Mouse (Mus musculus) MEL (cell line): Measurements from ENCODE around the gene Pitx3. TPM values are rescaled to one million over a fixed set of nuclear protein-coding genes. Genes with fewer than 3 reads are reported as not detected.

Experiments
- DNase-seq: peaks from one replicate; pipeline ENCODE4 v3.0.0; 2011; ENCODE audit warnings: low read depth, low spot score
- H3K27ac ChIP-seq: 2 replicates; pipeline ENCODE4 v1.5.1; 2012; ENCODE audit warnings: low read depth, mild to moderate bottlenecking, control low read depth, low read length, moderate library complexity; ENCODE audit not compliant: control insufficient read depth
- H3K27me3 ChIP-seq, 2 experiments: fragments of 150-350 bp in 1 of 2; sonication (generic) in 1 of 2; 2 replicates each; pipeline ENCODE4 v1.6.1; 2012; ENCODE audit warnings: low read length in 2 of 2, mild to moderate bottlenecking in 2 of 2, improper control_type of control experiment in 1 of 2, moderate library complexity in 1 of 2; ENCODE audit not compliant: insufficient read depth in 2 of 2, control insufficient read depth in 1 of 2
- H3K36me3 ChIP-seq, 2 experiments: 2 replicates each; pipeline ENCODE4 v1.6.1; 2012 to 2014; ENCODE audit warnings: low read length in 2 of 2, improper control_type of control experiment in 1 of 2, inconsistent platforms in 1 of 2, mild to moderate bottlenecking in 1 of 2; ENCODE audit not compliant: insufficient read depth in 2 of 2, control insufficient read depth in 1 of 2
- H3K4me1 ChIP-seq, 2 experiments: fragments of 150-350 bp in 1 of 2; sonication (generic) in 1 of 2; 2 replicates each; pipeline ENCODE4 v1.6.1; 2012; ENCODE audit warnings: low read length in 2 of 2, improper control_type of control experiment in 1 of 2, mild to moderate bottlenecking in 1 of 2; ENCODE audit not compliant: insufficient read depth in 2 of 2, control insufficient read depth in 1 of 2
- H3K4me3 ChIP-seq, 2 experiments: fragments of 150-350 bp in 1 of 2; sonication (generic) in 1 of 2; 2 replicates each; pipeline ENCODE4 v1.5.1; 2012; ENCODE audit warnings: low read depth in 2 of 2, low read length in 2 of 2, mild to moderate bottlenecking in 2 of 2, moderate library complexity in 2 of 2, control low read depth in 1 of 2, improper control_type of control experiment in 1 of 2; ENCODE audit not compliant: control insufficient read depth in 1 of 2, insufficient read depth in 1 of 2
- H3K79me2 ChIP-seq: 2 replicates; pipeline ENCODE4 v1.6.1; 2012; ENCODE audit warnings: mild to moderate bottlenecking, low read length, moderate library complexity; ENCODE audit not compliant: control insufficient read depth, poor library complexity, insufficient read depth
- H3K9ac ChIP-seq: 2 replicates; pipeline ENCODE4 v1.6.1; 2012; ENCODE audit warnings: low read depth, mild to moderate bottlenecking, control low read depth, low read length, moderate library complexity; ENCODE audit not compliant: control insufficient read depth, poor library complexity, severe bottlenecking
- H3K9me3 ChIP-seq: fragments of 150-350 bp; sonication (generic); replicated peaks from 2 replicates; pipeline ENCODE4 v1.6.1; 2012; ENCODE audit warnings: mild to moderate bottlenecking, low read length, improper control_type of control experiment, moderate library complexity; ENCODE audit not compliant: insufficient read depth
- BHLHE40 ChIP-seq: IDR thresholded peaks from 2 replicates; pipeline ENCODE4 v1.6.1; 2012; ENCODE audit warnings: low read depth, mild to moderate bottlenecking, inconsistent platforms, low read length, improper control_type of control experiment, borderline replicate concordance
- CHD1 ChIP-seq: IDR thresholded peaks from 2 replicates; pipeline ENCODE4 v1.6.1; 2012; ENCODE audit warnings: low read depth, mild to moderate bottlenecking, inconsistent platforms, low read length, improper control_type of control experiment
- CHD2 ChIP-seq: IDR thresholded peaks from 2 replicates; pipeline ENCODE4 v1.6.1; 2011; ENCODE audit warnings: low read length, improper control_type of control experiment
- CTCF ChIP-seq, 3 experiments: IDR thresholded peaks in 2 of 3; conservative IDR thresholded peaks in 1 of 3; 2 replicates each; pipeline ENCODE4 v1.5.1; 2011 to 2012; ENCODE audit warnings: low read length in 3 of 3, low read depth in 2 of 3, mild to moderate bottlenecking in 2 of 3, improper control_type of control experiment in 1 of 3, inconsistent platforms in 1 of 3, mixed read lengths in 1 of 3, moderate library complexity in 1 of 3; ENCODE audit not compliant: control insufficient read depth in 1 of 3, insufficient read depth in 1 of 3, poor library complexity in 1 of 3, severe bottlenecking in 1 of 3
- GABPA ChIP-seq: IDR thresholded peaks from 2 replicates; pipeline ENCODE4 v1.6.1; 2012; ENCODE audit warnings: low read depth, mild to moderate bottlenecking, inconsistent platforms, low read length, improper control_type of control experiment, moderate library complexity
- GATA1 ChIP-seq: IDR thresholded peaks from 2 replicates; pipeline ENCODE4 v1.6.1; 2011; ENCODE audit warnings: low read depth, low read length, improper control_type of control experiment
- JUND ChIP-seq: IDR thresholded peaks from 2 replicates; pipeline ENCODE4 v1.6.1; 2011; ENCODE audit warnings: low read depth, mild to moderate bottlenecking, improper control_type of control experiment, low read length
- MAX ChIP-seq: IDR thresholded peaks from 2 replicates; pipeline ENCODE4 v1.6.1; 2011; ENCODE audit warnings: low read length, improper control_type of control experiment
- MAZ ChIP-seq: IDR thresholded peaks from 2 replicates; pipeline ENCODE4 v1.6.1; 2012; ENCODE audit warnings: low read depth, mild to moderate bottlenecking, inconsistent platforms, low read length, improper control_type of control experiment
- MEF2A ChIP-seq: IDR thresholded peaks from 2 replicates; pipeline ENCODE4 v1.6.1; 2014; ENCODE audit warnings: low read depth, mild to moderate bottlenecking, inconsistent platforms, low read length, improper control_type of control experiment; ENCODE audit not compliant: poor library complexity, insufficient replicate concordance, severe bottlenecking; ENCODE audit errors: extremely low read depth
- MXI1 ChIP-seq: IDR thresholded peaks from 2 replicates; pipeline ENCODE4 v1.6.1; 2011; ENCODE audit warnings: mild to moderate bottlenecking, low read depth, low read length, improper control_type of control experiment
- MYB ChIP-seq: IDR thresholded peaks from 2 replicates; pipeline ENCODE4 v1.6.1; 2011; ENCODE audit warnings: mild to moderate bottlenecking, low read depth, low read length, improper control_type of control experiment
- MYC ChIP-seq: IDR thresholded peaks from 2 replicates; pipeline ENCODE4 v1.6.1; 2011; ENCODE audit warnings: low read depth, mild to moderate bottlenecking, low read length, improper control_type of control experiment, moderate library complexity
- NELFE ChIP-seq: IDR thresholded peaks from 2 replicates; pipeline ENCODE4 v1.6.1; 2011; ENCODE audit warnings: low read depth, low read length, improper control_type of control experiment
- NRF1 ChIP-seq: IDR thresholded peaks from 2 replicates; pipeline ENCODE4 v1.6.1; 2014; ENCODE audit warnings: low read depth, mild to moderate bottlenecking, inconsistent platforms, low read length, improper control_type of control experiment, moderate library complexity; ENCODE audit not compliant: poor library complexity, insufficient read depth, severe bottlenecking
- POLR2AphosphoS2 ChIP-seq: IDR thresholded peaks from 2 replicates; pipeline ENCODE4 v1.6.1; 2011; ENCODE audit warnings: low read length, improper control_type of control experiment
- POLR2AphosphoS5 ChIP-seq: IDR thresholded peaks from 2 replicates; pipeline ENCODE4 v1.6.1; 2012; ENCODE audit warnings: low read depth, borderline replicate concordance, mild to moderate bottlenecking, inconsistent platforms, low read length, moderate library complexity, mixed read lengths
- RAD21 ChIP-seq: IDR thresholded peaks from 2 replicates; pipeline ENCODE4 v1.6.1; 2011; ENCODE audit warnings: mild to moderate bottlenecking, low read depth, low read length, improper control_type of control experiment
- SIN3A ChIP-seq: IDR thresholded peaks from 2 replicates; pipeline ENCODE4 v1.6.1; 2012; ENCODE audit warnings: low read length, improper control_type of control experiment, inconsistent platforms
- SMC3 ChIP-seq: IDR thresholded peaks from 2 replicates; pipeline ENCODE4 v1.6.1; 2011; ENCODE audit warnings: low read depth, low read length, improper control_type of control experiment
- TBP ChIP-seq: IDR thresholded peaks from 2 replicates; pipeline ENCODE4 v1.8.0; 2011; ENCODE audit warnings: low read depth, low read length, improper control_type of control experiment
- UBTF ChIP-seq: IDR thresholded peaks from 2 replicates; pipeline ENCODE4 v1.6.1; 2012; ENCODE audit warnings: low read depth, mild to moderate bottlenecking, inconsistent platforms, low read length, improper control_type of control experiment, moderate library complexity, borderline replicate concordance; ENCODE audit not compliant: insufficient read depth
- ZKSCAN1 ChIP-seq: IDR thresholded peaks from 2 replicates; pipeline ENCODE4 v1.6.1; 2012; ENCODE audit warnings: low read depth, mild to moderate bottlenecking, inconsistent platforms, low read length, improper control_type of control experiment, moderate library complexity
- polyA plus RNA-seq, 2 experiments: library from polyadenylated mRNA; stranded (reverse) in 1 of 2; unstranded in 1 of 2; fragments of >175 nt in 1 of 2; fragments of >200 nt in 1 of 2; gene quantifications; 2 replicates each; pipeline versions ENCODE4 v1.2.1 to v1.2.4; 2012; ENCODE audit warnings: low replicate concordance in 2 of 2, low read depth in 1 of 2; ENCODE audit not compliant: insufficient read length in 2 of 2, insufficient read depth in 1 of 2, missing spikeins in 1 of 2
- total RNA-seq: library from RNA; depleted of rRNA; stranded (reverse); fragments of 300-350 nt; gene quantifications from 2 replicates; pipeline ENCODE4 v1.2.3, GENCODE M21; 2012

The Pitx3 gene
- total and polyA plus RNA-seq, 3 experiments = 0.08 to 0.28 TPM; not detected in 1

GRCm38 (mm10) chr19:46140324-46140723, 7.8 kb downstream of the Pitx3 start:
- Histone ChIP-seq H3K79me2 (no peaks in the 10 kb centered on the region; the same call in 1 of the 2 replicates), H3K27me3 (peaks cover 12 to 16% of the 10 kb centered on the region in 2 experiments), H3K4me1 (peaks cover 0 to 5% of the 10 kb centered on the region in 2 experiments; a peak in 1 of 4 replicates)

GRCm38 (mm10) chr19:46136639-46137580, 11.2 kb downstream of the Pitx3 start:
- peaks cover 0 to 13% of the 10 kb centered on the region in 2 experiments; a peak in 2 of 4 replicates for H3K4me1 ChIP-seq
- peak overlapping the region; percentile 51 for H3K9ac ChIP-seq
- H3K4me3 ChIP-seq = peak overlapping the region; percentile 48 to 80
- peak; percentile 70 for TF ChIP-seq MAZ
- TF ChIP-seq RAD21 = peak; percentile 57
- TF ChIP-seq GATA1 = peak; percentile 66
- TF ChIP-seq MXI1 = peak; percentile 24; the same call in 1 of the 2 replicates
- TF ChIP-seq MYC = 0 out of 2 replicates have a peak, but pooled peaks have one; percentile 15
- peak; percentile 93 for TF ChIP-seq MAX
- no peak for TF ChIP-seq BHLHE40
- no peak for TF ChIP-seq MYB
- no peak for TF ChIP-seq POLR2AphosphoS5
- peak; percentile 92 to 99 (median 97) for TF ChIP-seq CTCF (IDR thresholded peaks at IDR 0.05 in 2 of 3, conservative IDR thresholded peaks at IDR 0.05 in 1 of 3; ENCODE audit: control insufficient read depth in 1 of 3, insufficient read depth in 1 of 3, low read depth in 2 of 3, low read length in 3 of 3, poor library complexity in 1 of 3, severe bottlenecking in 1 of 3)
- no peak for TF ChIP-seq TBP
- peak; percentile 86 for TF ChIP-seq SMC3
- no peak for TF ChIP-seq JUND
- peak; percentile 60 for TF ChIP-seq SIN3A
- TF ChIP-seq UBTF = 0 out of 2 replicates have a peak, but pooled peaks have one; percentile 54
- H3K27me3 ChIP-seq = peaks cover 5% of the 10 kb centered on the region in 2 experiments; a peak in 3 of 4 replicates
- H3K36me3 ChIP-seq = peaks cover 0 to 8% of the 10 kb centered on the region in 2 experiments; a peak in 2 of 4 replicates
- peak; percentile 95 for DNase-seq
- H3K9me3 ChIP-seq = no peaks in the 10 kb centered on the region
- H3K27ac ChIP-seq = no peak overlapping the region
- H3K79me2 ChIP-seq = no peaks in the 10 kb centered on the region; the same call in 1 of the 2 replicates

More at GRCm38 (mm10) chr19:46140324-46140723, 7.8 kb downstream of the Pitx3 start:
- no peak overlapping the region for H3K27ac ChIP-seq
- DNase-seq = no peak
- no peak overlapping the region for H3K4me3 ChIP-seq
- no peak overlapping the region for H3K9ac ChIP-seq
- H3K9me3 ChIP-seq = no peaks in the 10 kb centered on the region
- TF ChIP-seq CHD1 (no peak), POLR2AphosphoS2 (no peak), GABPA (no peak), NRF1 (no peak), MEF2A (no peak), SMC3 (no peak), NELFE (no peak), UBTF (no peak), CHD2 (no peak), ZKSCAN1 (no peak), MYC (no peak)
- H3K36me3 ChIP-seq = peaks cover 0 to 4% of the 10 kb centered on the region in 2 experiments; a peak in 2 of 4 replicates
